Mouse (Mus musculus) R1 (cell line): ENCODE measurements around the gene Dhdh.
"Not testable (repeated sequence)": the region's sequence is repeated elsewhere in the genome, so short reads cannot be mapped to it uniquely, and the experiment has no call there.

Experiments
- DNase-seq: peaks from one replicate; pipeline ENCODE4 v3.0.0-alpha.2; 2018; ENCODE audit warnings: low read depth, low spot score

Dhdh gene

GRCm38 (mm10) chr7:45475291-45475969, 13.2 kb downstream of the Dhdh start:
- peak; percentile 83 for DNase-seq

GRCm38 (mm10) chr7:45470869-45471268, 17.7 kb downstream of the Dhdh start:
- peak; percentile 75 for DNase-seq

- peak; percentile 83 for DNase-seq
Measured at GRCm38 (mm10) chr7:45467090-45467670, 21.4 kb downstream of the Dhdh start.

- peak; percentile 96 for DNase-seq
Measured at GRCm38 (mm10) chr7:45466283-45467089, 22.1 kb downstream of the Dhdh start, which contains the start of gene Bax. Bax (minus strand) TSS chr7:45466898.

- peak; percentile 62 for DNase-seq
Measured at GRCm38 (mm10) chr7:45465549-45465948, 23.1 kb downstream of the Dhdh start.

GRCm38 (mm10) chr7:45465112-45465511, 23.5 kb downstream of the Dhdh start:
- DNase-seq: no peak

GRCm38 (mm10) chr7:45463987-45464778, 24.4 kb downstream of the Dhdh start:
- DNase-seq: no peak

- not testable (repeated sequence) for DNase-seq
Measured at GRCm38 (mm10) chr7:45462868-45463267, 25.7 kb downstream of the Dhdh start.

- DNase-seq: peak; percentile 55
Measured at GRCm38 (mm10) chr7:45462325-45462724, 26.3 kb downstream of the Dhdh start.

- DNase-seq: peak; percentile 47
Measured at GRCm38 (mm10) chr7:45461781-45462180, 26.8 kb downstream of the Dhdh start.

GRCm38 (mm10) chr7:45461326-45461725, 27.3 kb downstream of the Dhdh start:
- DNase-seq: peak; percentile 90

- DNase-seq: peak; percentile 81
Measured at GRCm38 (mm10) chr7:45460860-45461314, 27.7 kb downstream of the Dhdh start.

GRCm38 (mm10) chr7:45460377-45460776, 28.2 kb downstream of the Dhdh start:
- no peak for DNase-seq

GRCm38 (mm10) chr7:45459564-45460140, 29.0 kb downstream of the Dhdh start, which contains the start of gene Ftl1:
Ftl1 (minus strand) TSS chr7:45459884.
- DNase-seq: peak; percentile 99

GRCm38 (mm10) chr7:45458748-45459563, 29.6 kb downstream of the Dhdh start:
- peak; percentile 85 for DNase-seq

GRCm38 (mm10) chr7:45457204-45458060, 31.2 kb downstream of the Dhdh start:
- peak; percentile 78 for DNase-seq

GRCm38 (mm10) chr7:45456721-45457203, 31.8 kb downstream of the Dhdh start:
- DNase-seq: no peak

- peak; percentile 81 for DNase-seq
Measured at GRCm38 (mm10) chr7:45455932-45456696, 32.5 kb downstream of the Dhdh start.
